In the genomic region with DNA sequence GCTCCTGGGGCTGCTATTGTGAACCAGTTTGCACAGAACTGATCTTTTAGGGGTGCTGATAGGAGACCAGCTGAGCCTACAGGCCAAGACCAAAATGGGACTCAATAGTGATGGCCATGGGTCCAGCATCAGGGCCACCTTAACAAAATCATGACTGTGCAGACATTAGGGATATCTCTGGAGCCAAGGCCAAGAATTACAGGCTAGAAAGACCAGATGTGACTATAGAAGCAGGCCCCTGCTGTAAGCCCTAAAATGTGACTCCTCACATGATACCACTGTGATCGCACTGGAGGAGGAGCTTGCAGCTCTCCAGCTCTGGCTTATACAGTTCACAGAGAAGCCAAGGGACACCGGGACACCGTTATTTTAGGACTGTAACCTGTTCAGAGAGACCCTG, we compare ENCODE assay signal across 24 mouse cellular contexts. TPM values are rescaled to one million over a fixed set of nuclear protein-coding genes. Genes with fewer than 3 reads are reported as not detected.
"Had no signal": no experiment of that assay in that cellular context is flagged by ENCODE, and none has a peak within 500 bp of the region (broad histone marks: within the 10 kb centered on the region; RNA-seq: fewer than 3 reads in every experiment).

TSS of gene Tspan10 (plus strand) at position 301 of the 400 bp plus-strand sequence.

- H3K27me3 ChIP-seq: neural tube, embryonic 13.5 days; neural tube, embryonic 15.5 days had no signal

- H3K9me3 ChIP-seq: liver, embryonic 12.5 days; neural tube, embryonic 13.5 days; neural tube, embryonic 15.5 days had no signal

- H3K9ac ChIP-seq: liver, embryonic 12.5 days; liver, embryonic 14.5 days; lung, embryonic 14.5 days; neural tube, embryonic 13.5 days; neural tube, embryonic 15.5 days had no signal

- H3K27ac ChIP-seq: liver, embryonic 12.5 days; liver, embryonic 14.5 days; neural tube, embryonic 13.5 days; neural tube, embryonic 15.5 days had no signal

- H3K4me2 ChIP-seq: liver, embryonic 12.5 days; lung, embryonic 14.5 days; midbrain, embryonic 11.5 days; neural tube, embryonic 13.5 days; neural tube, embryonic 15.5 days had no signal

- ATAC-seq: liver, embryonic 12.5 days; midbrain, embryonic 16.5 days had no signal

- DNase-seq: lung, adult 18-20 months; lung, embryonic 14.5 days; lung, postnatal 10 days; lung, postnatal 4 days; retina, postnatal 1 day; right cerebral cortex, adult 18-20 months; right cerebral cortex, postnatal 25 days; right cerebral cortex, postnatal 4 days; spleen, adult 18-20 months; thymus, adult 18-20 months; thymus, postnatal 14 days; thymus, postnatal 36 days had no signal

- H3K36me3 ChIP-seq: liver, embryonic 12.5 days; neural tube, embryonic 13.5 days; neural tube, embryonic 15.5 days had no signal

- H3K4me3 ChIP-seq: liver, embryonic 12.5 days; myocyte; neural tube, embryonic 13.5 days; neural tube, embryonic 15.5 days had no signal

- H3K4me1 ChIP-seq: neural tube, embryonic 13.5 days; neural tube, embryonic 15.5 days had no signal

RNA-seq across cellular contexts. Expression of gene Tspan10, which starts in this region (rescaled TPM):
- polyA plus RNA-seq: liver, embryonic 12.5 days; liver, embryonic 14.5 days; liver, embryonic 16.5 days; lung, embryonic 14.5 days; lung, embryonic 16.5 days; midbrain, embryonic 11.5 days; midbrain, embryonic 16.5 days; myocyte; neural tube, embryonic 11.5 days; neural tube, embryonic 13.5 days; neural tube, embryonic 15.5 days; stomach, embryonic 14.5 days; stomach, embryonic 16.5 days had no signal
